Mouse (Mus musculus) Muller cell, postnatal 12 days (primary cell): Measurements from ENCODE around the gene Tec.

Experiments
- DNase-seq: peaks from one replicate; pipeline ENCODE4 v3.0.0-alpha.2; 2015; ENCODE audit errors: inconsistent ontology term

Tec gene

GRCm38 (mm10) chr5:72784719-72785118 is 83.6 kb downstream of the Tec start:
- no peak for DNase-seq

- no peak for DNase-seq
These were observed 84.3 kb downstream of the Tec start for GRCm38 (mm10) chr5:72783957-72784356.

DNA sequence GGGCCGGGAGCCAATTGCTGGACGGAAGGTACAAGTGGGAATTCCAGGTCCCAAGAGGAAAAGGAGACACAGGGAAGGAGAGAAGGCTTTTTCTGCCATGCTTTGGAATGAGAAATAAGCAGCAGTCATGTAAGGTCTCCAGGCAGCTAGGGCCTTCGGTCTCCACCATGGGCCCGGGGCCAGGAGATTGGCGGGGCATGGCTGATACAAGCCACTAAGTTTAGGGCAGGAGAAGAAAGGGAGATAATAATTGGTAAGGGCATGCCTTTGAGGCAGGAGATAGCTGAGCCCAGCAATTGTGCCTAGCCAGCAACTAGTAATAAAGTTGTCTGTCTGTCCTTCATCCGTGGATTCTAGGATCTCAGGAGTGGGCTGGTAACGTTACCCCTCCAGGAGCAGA is 85.2 kb downstream of the Tec start:
- DNase-seq = no peak

- no peak for DNase-seq
These were observed 86.5 kb downstream of the Tec start for GRCm38 (mm10) chr5:72781776-72782175.

- DNase-seq = no peak
These were observed 91.7 kb downstream of the Tec start for GRCm38 (mm10) chr5:72776595-72776994.

DNA sequence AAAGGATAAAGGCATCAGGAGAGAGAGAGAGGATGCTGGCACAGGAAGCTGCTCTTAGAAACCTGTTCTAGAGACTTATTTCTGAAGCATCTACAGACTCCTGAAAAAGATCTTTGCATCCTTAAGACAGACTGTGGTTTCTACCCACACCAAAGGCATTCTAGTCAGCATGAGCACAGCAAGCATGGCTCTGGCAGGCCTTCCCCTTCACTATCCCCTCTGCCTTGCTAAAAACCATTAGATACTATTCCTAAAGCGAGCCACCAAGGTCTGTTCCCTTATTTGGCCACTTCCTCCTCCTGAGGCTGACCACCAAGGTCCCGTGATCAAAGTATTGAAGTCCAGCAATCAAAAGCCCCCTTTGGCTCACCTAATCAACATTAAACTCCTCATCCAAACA is 92.2 kb downstream of the Tec start:
- DNase-seq = no peak

DNA sequence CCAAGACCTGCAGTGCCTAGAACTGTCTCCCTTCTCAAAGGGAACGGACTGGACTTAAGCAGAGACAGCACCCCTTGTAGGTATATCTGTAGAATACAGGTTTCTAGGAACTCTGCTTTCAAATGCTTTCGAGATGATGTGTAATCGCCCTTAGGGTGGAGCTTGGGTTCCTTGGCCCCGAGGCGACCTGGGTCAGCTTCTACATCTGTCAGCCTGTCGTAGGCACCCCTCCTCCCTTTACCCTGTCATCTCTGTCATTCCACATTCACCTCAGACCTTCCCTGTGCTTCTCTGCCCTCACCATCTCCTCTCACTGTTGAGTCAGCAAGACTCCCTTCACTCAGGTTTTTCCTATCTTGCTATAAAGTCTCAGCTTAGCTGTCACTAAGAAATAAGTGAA is 98.4 kb downstream of the Tec start:
- DNase-seq = no peak

GRCm38 (mm10) chr5:72763546-72763945 is 104.7 kb downstream of the Tec start:
- no peak for DNase-seq

GRCm38 (mm10) chr5:72763025-72763424 is 105.3 kb downstream of the Tec start:
- no peak for DNase-seq

GRCm38 (mm10) chr5:72761758-72762157 is 106.5 kb downstream of the Tec start:
- no peak for DNase-seq

DNA sequence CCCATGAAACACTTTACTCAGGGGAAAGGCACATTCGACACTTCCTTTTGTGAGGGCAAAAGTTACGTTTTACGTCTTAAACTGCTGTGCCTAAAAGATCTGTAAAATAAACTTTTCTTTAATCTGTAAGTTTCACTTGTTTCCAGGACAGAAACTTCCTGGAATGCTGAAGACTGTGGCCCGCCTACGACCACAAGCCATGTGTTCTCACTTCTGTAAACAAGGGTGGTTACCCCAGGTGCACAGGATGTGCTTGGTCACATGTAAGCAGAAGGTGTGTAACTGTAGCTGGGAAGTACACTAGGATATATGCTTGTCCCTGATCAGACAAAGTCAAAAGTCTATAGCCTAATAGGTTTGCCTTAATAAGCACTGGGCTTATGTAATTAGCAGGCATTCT is 107.0 kb downstream of the Tec start:
- peak; percentile 4 for DNase-seq

DNA sequence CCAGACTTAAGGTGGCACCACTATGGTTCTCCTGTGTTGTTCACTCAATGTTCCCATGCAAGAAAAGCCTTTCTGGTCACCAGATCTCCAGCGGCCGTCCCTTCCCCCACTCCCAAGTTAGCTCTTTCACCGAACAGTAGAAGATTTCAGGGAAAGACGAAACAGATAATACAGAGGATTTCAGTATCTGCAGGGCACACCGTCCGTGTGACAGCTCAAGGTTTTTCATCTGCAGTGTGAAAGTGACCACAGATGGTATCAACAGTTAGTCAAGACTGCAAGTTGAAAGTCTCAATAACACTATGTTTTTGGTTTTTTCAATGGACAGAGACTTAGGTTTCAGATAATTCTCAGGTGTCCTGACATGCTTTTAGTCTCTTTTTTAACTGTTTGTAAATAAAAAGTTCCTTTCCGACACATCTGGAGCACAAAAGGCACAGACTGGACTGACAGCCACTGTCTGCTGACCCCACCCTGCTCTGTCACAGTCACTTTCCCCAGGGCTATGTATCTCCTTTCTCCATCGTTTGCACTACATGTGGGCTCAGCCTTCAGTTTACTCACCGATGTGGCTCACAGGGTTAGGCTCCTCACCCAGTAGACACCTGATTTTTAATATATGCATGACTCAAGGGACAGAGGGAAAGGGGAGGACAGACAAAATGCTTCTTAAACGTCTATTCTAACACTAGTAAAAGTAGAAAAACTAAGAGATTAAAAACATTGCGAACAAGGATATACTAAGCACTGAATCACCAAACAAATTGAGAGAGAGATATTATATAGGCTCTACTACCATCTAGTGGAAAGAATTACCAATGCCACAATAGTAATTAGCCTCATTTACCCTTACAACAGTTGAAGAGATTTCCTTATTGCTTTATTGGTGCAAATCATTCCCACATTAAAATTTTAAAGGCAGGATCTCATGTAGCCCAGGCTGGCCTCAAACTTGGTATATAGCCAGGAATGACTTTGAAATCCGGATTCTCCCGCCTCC is 109.1 kb downstream of the Tec start:
- DNase-seq = peak; percentile 29

- peak; percentile 88 for DNase-seq
These were observed 111.0 kb downstream of the Tec start for GRCm38 (mm10) chr5:72757155-72757773.

DNA sequence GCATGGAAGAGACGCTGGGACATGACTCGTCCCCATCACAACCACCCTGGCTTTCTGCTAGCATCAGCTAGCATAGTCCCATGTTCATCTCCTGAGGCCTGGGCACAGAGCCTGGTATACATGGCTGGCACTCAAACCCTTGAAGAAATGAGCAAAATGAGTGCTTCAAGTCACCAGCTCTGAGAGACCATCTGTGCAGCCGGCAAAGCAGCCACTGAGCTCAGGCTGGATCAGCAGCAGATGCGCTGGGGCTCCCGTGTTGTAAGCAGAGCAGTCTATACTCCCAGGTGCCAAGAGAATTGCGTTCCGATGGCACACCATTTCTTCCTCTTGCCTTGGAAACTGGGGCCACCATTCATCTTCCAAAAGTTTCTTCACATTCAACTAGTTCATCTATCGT is 112.3 kb downstream of the Tec start:
- no peak for DNase-seq

DNA sequence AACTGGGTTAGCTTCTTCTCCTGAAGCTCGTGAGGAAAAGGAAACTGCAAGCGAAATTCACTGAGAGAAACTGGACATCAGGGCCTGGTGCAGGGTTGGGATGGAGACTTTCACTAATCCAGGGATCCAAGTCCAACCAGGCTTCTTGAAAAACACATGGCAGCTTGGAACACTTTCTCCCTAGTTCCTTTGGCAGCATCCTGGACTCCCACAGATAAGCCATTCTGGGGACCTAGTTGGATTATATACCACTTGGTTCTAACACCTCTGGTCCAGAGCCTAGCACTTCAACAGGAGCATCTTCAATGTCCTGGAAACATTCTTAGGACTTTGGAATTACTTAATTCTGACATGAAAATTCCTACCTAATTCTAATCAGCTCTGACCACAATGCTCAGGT is 113.2 kb downstream of the Tec start:
- DNase-seq = no peak

DNA sequence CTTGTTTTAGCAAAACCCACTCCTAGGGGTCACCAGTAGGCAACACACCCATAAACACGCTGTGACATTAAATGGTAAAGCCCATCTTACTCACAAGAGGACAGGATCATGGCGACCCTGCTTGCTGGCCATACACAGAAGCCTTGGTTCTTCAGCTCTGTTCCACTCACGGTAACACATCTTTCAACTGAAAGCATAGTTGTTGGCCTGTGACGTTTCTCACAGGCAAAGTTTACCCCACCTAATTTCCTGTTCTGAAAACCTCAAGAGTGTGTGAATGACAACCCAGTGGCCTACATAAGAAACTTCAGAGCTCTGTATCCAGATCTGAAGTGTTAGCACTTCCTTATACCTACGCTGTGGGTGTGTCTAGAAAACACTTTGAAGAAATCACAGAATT is 115.7 kb downstream of the Tec start, which contains the start of gene Txk:
Gene Txk, minus strand, starts transcription at position 193 of the 400 bp plus-strand sequence.
- no peak for DNase-seq

DNA sequence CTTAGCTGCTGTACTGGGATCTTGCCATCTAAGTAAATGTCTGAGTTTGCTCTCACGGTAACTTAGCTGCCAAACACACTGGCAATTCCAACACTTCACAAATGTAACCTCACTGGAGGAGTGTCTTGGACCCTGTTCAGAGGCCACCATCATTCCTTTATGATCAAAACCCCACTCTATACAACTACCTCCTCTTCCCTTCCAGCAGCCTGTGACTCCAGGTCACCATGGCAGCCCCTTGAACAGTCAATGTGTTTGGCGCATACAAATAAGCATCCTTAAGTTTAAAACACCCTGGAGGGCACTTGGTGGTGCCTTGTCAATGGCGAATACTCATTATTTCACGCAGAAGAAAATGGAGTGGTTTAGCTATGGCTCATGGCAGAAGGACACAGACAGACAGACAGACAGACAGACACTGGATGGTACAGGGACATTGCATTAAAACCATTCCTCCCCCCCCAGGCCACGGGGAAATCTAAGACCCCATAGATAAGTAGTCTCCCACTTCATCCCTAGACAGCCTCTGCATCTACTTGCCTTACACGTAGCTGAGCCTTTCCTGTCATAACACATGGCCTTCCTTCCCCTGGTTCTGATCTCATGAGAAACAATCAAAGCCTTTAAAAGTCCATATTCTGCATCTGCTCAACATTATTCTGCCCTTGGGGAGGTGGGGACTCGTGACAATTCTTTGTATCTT is 117.1 kb downstream of the Tec start:
- DNase-seq = no peak

DNA sequence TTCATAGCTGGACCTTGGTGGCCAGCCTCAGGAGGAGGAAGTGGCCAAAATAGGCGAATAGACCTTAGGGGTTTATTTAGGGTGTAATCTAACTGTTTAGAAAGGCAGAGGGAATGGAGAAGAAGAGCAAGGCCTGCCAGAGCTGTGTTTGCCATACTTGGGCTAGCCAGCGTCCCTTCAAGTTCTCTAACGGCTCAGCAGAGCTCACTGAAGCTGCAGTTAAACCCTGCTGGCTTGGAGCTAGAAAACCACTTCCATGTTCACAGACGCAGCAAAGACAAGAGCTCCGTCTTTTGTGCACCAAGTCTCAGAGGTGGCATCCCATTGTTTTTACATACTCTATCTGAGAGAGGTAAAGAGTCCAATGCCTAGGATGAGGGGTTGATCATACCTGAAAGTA is 118.1 kb downstream of the Tec start:
- no peak for DNase-seq

DNA sequence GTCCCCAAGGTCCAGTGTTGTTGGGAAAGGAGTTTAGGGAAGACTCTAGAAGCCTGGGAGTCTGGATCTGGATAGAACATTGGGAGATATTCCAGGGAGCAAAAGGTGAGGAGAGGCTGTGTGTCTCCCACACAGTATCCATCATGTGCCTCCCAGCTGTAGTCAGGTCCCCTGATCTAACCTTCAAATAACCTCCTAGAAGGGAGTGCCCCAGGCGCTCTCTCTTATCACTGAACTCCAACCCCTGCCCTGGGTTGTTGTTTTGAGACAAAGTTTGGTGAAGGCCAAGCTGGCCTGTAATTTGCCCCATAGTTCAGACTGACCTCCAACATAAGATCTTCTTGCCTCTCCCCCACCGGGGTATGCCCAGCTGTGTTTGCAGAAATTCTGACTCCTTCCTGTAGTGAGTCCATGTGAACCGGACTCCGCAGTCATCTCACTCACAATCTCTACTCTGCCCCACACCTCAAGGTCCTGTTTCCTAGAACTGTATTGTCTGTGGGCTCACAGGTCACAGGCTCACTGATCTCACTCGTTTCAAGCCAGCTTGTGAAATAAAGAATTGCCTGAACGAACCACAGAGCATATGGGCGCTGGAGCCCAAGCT is 119.5 kb downstream of the Tec start:
- DNase-seq = no peak

- DNase-seq = no peak
These were observed 120.9 kb downstream of the Tec start for GRCm38 (mm10) chr5:72747384-72747783.

DNA sequence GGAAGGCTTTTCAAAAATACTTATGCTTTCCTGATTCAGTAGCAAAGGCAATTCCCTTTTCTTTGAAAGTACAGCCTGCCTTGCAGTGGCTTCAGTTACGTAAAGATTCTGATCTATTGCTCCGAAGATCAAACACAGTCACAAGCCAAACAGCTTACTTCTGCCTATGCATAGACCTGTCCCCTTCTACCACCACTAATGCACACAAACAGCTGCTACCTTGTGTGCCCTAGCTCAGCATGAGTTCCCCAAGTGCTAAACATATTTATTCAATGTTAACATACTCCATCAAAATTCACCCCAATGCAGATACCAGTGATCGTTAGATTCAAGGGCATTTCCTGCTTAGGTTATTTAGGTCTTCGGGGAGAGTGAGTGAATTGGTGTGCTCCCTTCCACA is 121.8 kb downstream of the Tec start:
- DNase-seq = no peak

DNA sequence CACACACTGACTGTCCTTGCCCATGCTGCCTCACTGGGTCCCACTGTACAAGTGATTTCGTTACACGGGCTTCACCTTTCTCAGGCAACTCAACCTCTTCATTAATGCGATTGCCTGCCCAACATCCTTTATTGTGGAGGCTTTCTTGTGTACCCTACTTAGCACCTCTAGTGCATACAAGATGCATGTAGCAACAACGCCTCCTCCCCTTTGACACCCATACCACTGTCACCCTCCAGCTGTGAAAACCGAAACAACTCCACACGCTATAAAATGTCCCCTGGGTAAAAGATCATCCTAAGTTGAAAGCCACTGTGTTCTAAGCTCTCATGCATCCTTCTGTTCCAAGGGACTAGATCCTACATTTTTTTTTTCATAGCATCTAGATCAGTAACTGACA is 125.2 kb downstream of the Tec start:
- no peak for DNase-seq
